Mouse (Mus musculus): Measurements from ENCODE around the gene Washc1. TPM values are rescaled to one million over a fixed set of nuclear protein-coding genes. Genes with fewer than 3 reads are reported as not detected.

Washc1 gene
- polyA plus RNA-seq (2012; rRNA removed), result 54.5 and 56.3 TPM in 2 replicates

GRCm38 (mm10) chr17:66111402-66111959, at the start of gene Washc1:
Washc1 (plus strand) TSS chr17:66111545.

DNA sequence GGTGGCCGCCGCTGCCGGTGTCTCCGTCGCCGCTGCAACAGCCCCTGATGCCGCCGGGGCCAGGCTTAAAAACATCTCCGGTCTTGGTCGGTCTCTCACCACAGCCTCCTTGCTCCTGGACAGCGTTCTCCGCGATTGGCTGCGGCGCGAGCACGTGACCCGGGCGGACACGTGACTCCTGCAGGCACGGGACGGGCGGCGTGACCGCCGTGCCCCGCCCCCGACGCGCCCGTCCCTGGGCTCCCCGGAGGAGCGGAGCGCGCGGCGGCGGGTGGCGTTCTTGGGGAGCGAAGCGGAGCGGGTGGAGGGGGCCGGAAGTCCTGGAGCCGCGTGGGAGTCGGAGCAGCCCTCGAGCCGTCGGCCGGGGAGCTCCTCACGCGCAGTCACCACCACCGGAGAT, 34.4 kb upstream of the Washc1 start, which contains the start of gene Ankrd12:
TSS of gene Ankrd12 (minus strand) at position 156 of the 400 bp plus-strand sequence.

GRCm38 (mm10) chr17:66101380-66102330, 9.7 kb upstream of the Washc1 start, which contains the start of gene Ndufv2:
Ndufv2 (minus strand) TSS chr17:66101559.

GRCm38 (mm10) chr17:66123066-66123815, 11.9 kb downstream of the Washc1 start, which contains the start of gene Ddx11:
Ddx11 (plus strand) TSS chr17:66123520.

Other genes with a start within 250 kb of the Washc1 start
- 34.6 and 35.9 TPM in 2 replicates for gene Ralbp1, start 225.7 kb upstream of the Washc1 start, polyA plus RNA-seq (2012; rRNA removed)
- gene Twsg1, start 160.3 kb upstream of the Washc1 start, polyA plus RNA-seq (2012; rRNA removed), result 53.0 and 56.2 TPM in 2 replicates
- gene Ankrd12, start 34.5 kb upstream of the Washc1 start, polyA plus RNA-seq (2012; rRNA removed), result 19.6 and 20.6 TPM in 2 replicates
- gene Ndufv2, start 10.0 kb upstream of the Washc1 start, polyA plus RNA-seq (2012; rRNA removed), result 138 and 159 TPM in 2 replicates
- 12.9 and 14.3 TPM in 2 replicates for gene Ddx11, start 12.0 kb downstream of the Washc1 start, polyA plus RNA-seq (2012; rRNA removed)